Mouse (Mus musculus): ENCODE measurements at regions not wholly inside any gene's neighbourhood (a gene's known extent, or its start where the extent isn't known, plus 50 kb on each side); places are given as distances from the start of the nearest gene placed in this dataset.

- TF ChIP-seq POLR2A (IDR thresholded peaks at IDR 0.05; ENCODE audit: control insufficient read depth, low read depth, low read length) (no peak), CTCF (IDR thresholded peaks at IDR 0.05; ENCODE audit: control insufficient read depth, insufficient read depth, insufficient replicate concordance, low read depth, low read length) (no peak)
These were observed 178.2 kb upstream of the Nrp1 start for GRCm38 (mm10) chr8:128180214-128180613.

All from testis, adult 2 months (tissue).